Comparison of ENCODE assay signal across 17 mouse cellular contexts in genomic region chr5:85497261-85497660, GRCm38 (mm10).
DNase-seq lines count a peak whose midpoint lies in the region; ATAC-seq lines count a peak whose summit lies in the region.
"Had no signal": no experiment of that assay in that cellular context is flagged by ENCODE, and none has a peak within 500 bp of the region (broad histone marks: within the 10 kb centered on the region; RNA-seq: fewer than 3 reads in every experiment).

No protein-coding gene starts in this region.

- peak; percentile 40 for ATAC-seq in forebrain, embryonic 16.5 days
- ATAC-seq in forebrain, embryonic 12.5 days (ENCODE audit: low FRiP score): no peak
- 0 out of 2 replicates have a peak, but pooled peaks have one; percentile 38 for ATAC-seq in midbrain, embryonic 12.5 days (ENCODE audit: low FRiP score, low read depth)
- no peak for ATAC-seq in midbrain, embryonic 16.5 days
- ATAC-seq in midbrain, embryonic 14.5 days (ENCODE audit: low FRiP score, low TSS enrichment): peak; percentile 55; the same call in 1 of the 2 replicates
- ATAC-seq: intestine, embryonic 16.5 days had no signal

- WGBS in forebrain, embryonic 16.5 days: 17% methylated on average over 2 of the region's 2 CpGs
- 42% methylated on average over 2 of the region's 2 CpGs for WGBS in forebrain, embryonic 12.5 days
- 64% methylated on average over 2 of the region's 2 CpGs for WGBS in midbrain, embryonic 12.5 days
- 46% methylated on average over 2 of the region's 2 CpGs for WGBS in midbrain, embryonic 16.5 days
- WGBS in midbrain, embryonic 14.5 days: 44% methylated on average over 2 of the region's 2 CpGs

- no peak overlapping the region for H3K9ac ChIP-seq in forebrain, embryonic 16.5 days (replicated peaks; ENCODE audit: low read depth, low read length)
- H3K9ac ChIP-seq in forebrain, embryonic 12.5 days: no peak overlapping the region
- no peak overlapping the region for H3K9ac ChIP-seq in midbrain, embryonic 12.5 days (replicated peaks)
- H3K9ac ChIP-seq in midbrain, embryonic 16.5 days (ENCODE audit: low read depth, low read length): no peak overlapping the region
- H3K9ac ChIP-seq in midbrain, embryonic 14.5 days (replicated peaks; ENCODE audit: low read length): no peak overlapping the region
- H3K9ac ChIP-seq: heart, embryonic 12.5 days; hindbrain, embryonic 13.5 days had no signal

- H3K4me3 ChIP-seq in forebrain, embryonic 16.5 days (replicated peaks; ENCODE audit: low read length): no peak overlapping the region
- H3K4me3 ChIP-seq in forebrain, embryonic 12.5 days (replicated peaks): no peak overlapping the region
- no peak overlapping the region for H3K4me3 ChIP-seq in midbrain, embryonic 12.5 days
- no peak overlapping the region for H3K4me3 ChIP-seq in midbrain, embryonic 16.5 days (ENCODE audit: low read depth, low read length)
- H3K4me3 ChIP-seq in midbrain, embryonic 14.5 days (replicated peaks; ENCODE audit: low read depth, low read length): no peak overlapping the region
- H3K4me3 ChIP-seq: embryonic facial prominence, embryonic 10.5 days; heart, embryonic 12.5 days; hindbrain, embryonic 13.5 days had no signal

- no peaks in the 10 kb centered on the region for H3K27me3 ChIP-seq in forebrain, embryonic 16.5 days (replicated peaks; ENCODE audit: control insufficient read depth, insufficient read depth, low read length)
- H3K27me3 ChIP-seq in forebrain, embryonic 12.5 days: no peaks in the 10 kb centered on the region
- no peaks in the 10 kb centered on the region for H3K27me3 ChIP-seq in midbrain, embryonic 12.5 days
- H3K27me3 ChIP-seq in midbrain, embryonic 16.5 days (ENCODE audit: control insufficient read depth, insufficient read depth, low read depth, low read length): no peaks in the 10 kb centered on the region
- no peaks in the 10 kb centered on the region for H3K27me3 ChIP-seq in midbrain, embryonic 14.5 days (ENCODE audit: control insufficient read depth, insufficient read depth, low read length)
- H3K27me3 ChIP-seq: heart, embryonic 12.5 days; hindbrain, embryonic 13.5 days had no signal

- H3K4me2 ChIP-seq in forebrain, embryonic 16.5 days (ENCODE audit: low read length): no peak overlapping the region
- no peak overlapping the region for H3K4me2 ChIP-seq in forebrain, embryonic 12.5 days
- H3K4me2 ChIP-seq in midbrain, embryonic 12.5 days (replicated peaks): no peak overlapping the region
- no peak overlapping the region for H3K4me2 ChIP-seq in midbrain, embryonic 16.5 days (ENCODE audit: low read length)
- no peak overlapping the region for H3K4me2 ChIP-seq in midbrain, embryonic 14.5 days (ENCODE audit: low read length)
- H3K4me2 ChIP-seq: heart, embryonic 12.5 days; hindbrain, embryonic 13.5 days had no signal

- H3K27ac ChIP-seq in forebrain, embryonic 16.5 days (ENCODE audit: low read length): no peak overlapping the region
- no peak overlapping the region for H3K27ac ChIP-seq in forebrain, embryonic 12.5 days
- H3K27ac ChIP-seq in midbrain, embryonic 12.5 days (replicated peaks): no peak overlapping the region
- H3K27ac ChIP-seq in midbrain, embryonic 16.5 days (ENCODE audit: low read length): no peak overlapping the region
- no peak overlapping the region for H3K27ac ChIP-seq in midbrain, embryonic 14.5 days (replicated peaks; ENCODE audit: low read depth, low read length)
- H3K27ac ChIP-seq: embryonic facial prominence, embryonic 10.5 days; hindbrain, embryonic 13.5 days had no signal

- peak; percentile 63 for DNase-seq in midbrain, embryonic 14.5 days
- DNase-seq in spleen, postnatal 36 days (ENCODE audit: low spot score in 2 of 2): no peak
- DNase-seq in heart, postnatal 14 days: no peak
- DNase-seq: adrenal gland, adult 2 months; adrenal gland, postnatal 25 days; cerebellum, adult 2 months; cerebellum, postnatal 10 days; gastrocnemius, postnatal 14 days; heart, postnatal 36 days had no signal

- intact Hi-C loops in heart, postnatal 14 days (cut with DNase I): no loop called here

- H3K36me3 ChIP-seq in forebrain, embryonic 16.5 days (ENCODE audit: control insufficient read depth, insufficient read depth): no peaks in the 10 kb centered on the region
- H3K36me3 ChIP-seq in forebrain, embryonic 12.5 days (replicated peaks): no peaks in the 10 kb centered on the region
- no peaks in the 10 kb centered on the region for H3K36me3 ChIP-seq in midbrain, embryonic 12.5 days
- H3K36me3 ChIP-seq in midbrain, embryonic 16.5 days (ENCODE audit: control insufficient read depth, insufficient read depth, low read length): no peaks in the 10 kb centered on the region
- H3K36me3 ChIP-seq in midbrain, embryonic 14.5 days (ENCODE audit: control insufficient read depth, insufficient read depth, low read length): no peaks in the 10 kb centered on the region
- H3K36me3 ChIP-seq: embryonic facial prominence, embryonic 10.5 days; heart, embryonic 12.5 days; hindbrain, embryonic 13.5 days had no signal

- no peaks in the 10 kb centered on the region for H3K9me3 ChIP-seq in forebrain, embryonic 16.5 days (ENCODE audit: control insufficient read depth, low read length)
- H3K9me3 ChIP-seq in forebrain, embryonic 12.5 days: no peaks in the 10 kb centered on the region
- no peaks in the 10 kb centered on the region for H3K9me3 ChIP-seq in midbrain, embryonic 12.5 days
- no peaks in the 10 kb centered on the region for H3K9me3 ChIP-seq in midbrain, embryonic 16.5 days (replicated peaks; ENCODE audit: control insufficient read depth, low read length, poor library complexity, severe bottlenecking)
- H3K9me3 ChIP-seq in midbrain, embryonic 14.5 days (ENCODE audit: control insufficient read depth, low read length): no peaks in the 10 kb centered on the region
- H3K9me3 ChIP-seq: embryonic facial prominence, embryonic 10.5 days; hindbrain, embryonic 13.5 days had no signal

- H3K4me1 ChIP-seq in forebrain, embryonic 16.5 days (replicated peaks; ENCODE audit: control insufficient read depth, insufficient read depth, low read length): no peaks in the 10 kb centered on the region
- H3K4me1 ChIP-seq in forebrain, embryonic 12.5 days: no peaks in the 10 kb centered on the region
- no peaks in the 10 kb centered on the region for H3K4me1 ChIP-seq in midbrain, embryonic 12.5 days
- no peaks in the 10 kb centered on the region for H3K4me1 ChIP-seq in midbrain, embryonic 16.5 days (ENCODE audit: control insufficient read depth, insufficient read depth, low read length)
- H3K4me1 ChIP-seq in midbrain, embryonic 14.5 days (ENCODE audit: control insufficient read depth, insufficient read depth, low read length): no peaks in the 10 kb centered on the region
- H3K4me1 ChIP-seq: embryonic facial prominence, embryonic 10.5 days; heart, embryonic 12.5 days; hindbrain, embryonic 13.5 days had no signal

Comparison
In these comparisons a context has a peak if more than half of its experiments do, and no peak if none do; other contexts are left out.
1. ATAC-seq: peak in forebrain, embryonic 16.5 days (single experiment), midbrain, embryonic 12.5 days (single experiment) and midbrain, embryonic 14.5 days (single experiment); none in forebrain, embryonic 12.5 days (single experiment) and midbrain, embryonic 16.5 days (single experiment).